Mouse (Mus musculus) cortical plate, adult 2 months (tissue): ENCODE measurements at regions not wholly inside any gene's neighbourhood (a gene's known extent, or its start where the extent isn't known, plus 50 kb on each side); places are given as distances from the start of the nearest gene placed in this dataset.

Experiments
- CTCF ChIP-seq: fragments of 200-500 bp; IDR thresholded peaks from 2 replicates; pipeline ENCODE4 v1.5.1; 2011; ENCODE audit warnings: mild to moderate bottlenecking, control low read depth, low read length; ENCODE audit not compliant: insufficient read depth; ENCODE audit errors: extremely low read depth
- POLR2A ChIP-seq: fragments of 200-500 bp; IDR thresholded peaks from 2 replicates; pipeline ENCODE4 v1.6.1; 2011; ENCODE audit warnings: mild to moderate bottlenecking, low read length, control low read depth; ENCODE audit not compliant: insufficient read depth; ENCODE audit errors: extremely low read depth

GRCm38 (mm10) chr13:91279487-91279886 lies 55.7 kb upstream of the Atg10 start:
- TF ChIP-seq CTCF (no peak), POLR2A (no peak)
